Mouse (Mus musculus): Measurements from ENCODE around the gene Cyp2j9. TPM values are rescaled to one million over a fixed set of nuclear protein-coding genes. Genes with fewer than 3 reads are reported as not detected.

Gene Cyp2j9
- under 1 TPM in 1 of 2 experiments, not detected in 1; 0.31 TPM for total RNA-seq (2023)

GRCm38 (mm10) chr4:96590911-96591790, at the start of gene Cyp2j9:
Gene Cyp2j9, minus strand, starts transcription at chr4:96591578.

GRCm38 (mm10) chr4:96553133-96553819, 38.1 kb downstream of the Cyp2j9 start, which contains the start of gene Cyp2j6:
Gene Cyp2j6, minus strand, starts transcription at chr4:96553661.

Other genes with a start within 250 kb of the Cyp2j9 start
- gene Cyp2j11, start 242.9 kb downstream of the Cyp2j9 start, total RNA-seq (2023), result not detected
- gene Cyp2j8, start 84.2 kb downstream of the Cyp2j9 start, total RNA-seq (2023), result not detected
- not detected for gene Cyp2j6, start 37.9 kb downstream of the Cyp2j9 start, total RNA-seq (2023)
- gene Cyp2j5, start 72.6 kb upstream of the Cyp2j9 start, total RNA-seq (2023), result not detected
- gene Gm12695, start 193.6 kb upstream of the Cyp2j9 start, total RNA-seq (2023), result not detected

All from monocyte, adult 59 days (primary cell).